Mouse (Mus musculus): ENCODE measurements around the gene Spata1. TPM values are rescaled to one million over a fixed set of nuclear protein-coding genes. Genes with fewer than 3 reads are reported as not detected.

Gene Spata1
- polyA plus RNA-seq, 1 experiment from 2014 or later: 5.7 TPM

- Histone ChIP-seq H3K9me3 (replicated peaks; ENCODE audit: control insufficient read depth, low read length) (no peaks in the 10 kb centered on the region), H3K9ac (replicated peaks; ENCODE audit: low read length) (no peak overlapping the region), H3K27ac (replicated peaks; ENCODE audit: low read depth, low read length) (no peak overlapping the region), H3K36me3 (replicated peaks; ENCODE audit: control insufficient read depth, insufficient read depth, low read depth, low read length) (no peaks in the 10 kb centered on the region; the same call in 1 of the 2 replicates), H3K27me3 (ENCODE audit: control insufficient read depth, insufficient read depth, low read length) (no peaks in the 10 kb centered on the region), H3K4me2 (ENCODE audit: low read depth, low read length) (no peak overlapping the region), H3K4me1 (ENCODE audit: control insufficient read depth, insufficient read depth, low read length) (no peaks in the 10 kb centered on the region), H3K4me3 (ENCODE audit: low read depth, low read length) (no peak overlapping the region)
- DNase-seq (ENCODE audit: low spot score) (no peak), ATAC-seq (replicated peaks; ENCODE audit: insufficient number of reproducible peaks, low FRiP score, low TSS enrichment, low read depth) (no peak)
- 97% methylated on average over 8 of the region's 8 CpGs for WGBS
These were observed 81.7 kb downstream of the Spata1 start for GRCm38 (mm10) chr3:146417873-146418272.

- no peak for ATAC-seq (replicated peaks; ENCODE audit: insufficient number of reproducible peaks, low FRiP score, low TSS enrichment, low read depth)
- DNase-seq (ENCODE audit: low spot score): no peak
- no peak overlapping the region for H3K4me3 ChIP-seq (ENCODE audit: low read depth, low read length)
- H3K9me3 ChIP-seq (replicated peaks; ENCODE audit: control insufficient read depth, low read length): no peaks in the 10 kb centered on the region
- no peak overlapping the region for H3K4me2 ChIP-seq (ENCODE audit: low read depth, low read length)
- H3K27me3 ChIP-seq (ENCODE audit: control insufficient read depth, insufficient read depth, low read length): no peaks in the 10 kb centered on the region
- H3K4me1 ChIP-seq (ENCODE audit: control insufficient read depth, insufficient read depth, low read length): no peaks in the 10 kb centered on the region
- H3K36me3 ChIP-seq (replicated peaks; ENCODE audit: control insufficient read depth, insufficient read depth, low read depth, low read length): no peaks in the 10 kb centered on the region; the same call in 1 of the 2 replicates
- H3K27ac ChIP-seq (replicated peaks; ENCODE audit: low read depth, low read length): no peak overlapping the region
- no peak overlapping the region for H3K9ac ChIP-seq (replicated peaks; ENCODE audit: low read length)
- WGBS: 92% methylated on average over 12 of the region's 12 CpGs
These were observed 85.0 kb downstream of the Spata1 start for GRCm38 (mm10) chr3:146414555-146414954.

GRCm38 (mm10) chr3:146413992-146414391 lies 85.6 kb downstream of the Spata1 start:
- no peak overlapping the region for H3K9ac ChIP-seq (replicated peaks; ENCODE audit: low read length)
- no peak overlapping the region for H3K4me3 ChIP-seq (ENCODE audit: low read depth, low read length)
- WGBS: 90% methylated on average over 4 of the region's 4 CpGs
- H3K4me1 ChIP-seq (ENCODE audit: control insufficient read depth, insufficient read depth, low read length): no peaks in the 10 kb centered on the region
- no peak overlapping the region for H3K27ac ChIP-seq (replicated peaks; ENCODE audit: low read depth, low read length)
- no peaks in the 10 kb centered on the region for H3K36me3 ChIP-seq (replicated peaks; ENCODE audit: control insufficient read depth, insufficient read depth, low read depth, low read length)
- DNase-seq (ENCODE audit: low spot score): no peak
- ATAC-seq (replicated peaks; ENCODE audit: insufficient number of reproducible peaks, low FRiP score, low TSS enrichment, low read depth): no peak
- H3K9me3 ChIP-seq (replicated peaks; ENCODE audit: control insufficient read depth, low read length): no peaks in the 10 kb centered on the region
- H3K4me2 ChIP-seq (ENCODE audit: low read depth, low read length): no peak overlapping the region
- H3K27me3 ChIP-seq (ENCODE audit: control insufficient read depth, insufficient read depth, low read length): no peaks in the 10 kb centered on the region

DNA sequence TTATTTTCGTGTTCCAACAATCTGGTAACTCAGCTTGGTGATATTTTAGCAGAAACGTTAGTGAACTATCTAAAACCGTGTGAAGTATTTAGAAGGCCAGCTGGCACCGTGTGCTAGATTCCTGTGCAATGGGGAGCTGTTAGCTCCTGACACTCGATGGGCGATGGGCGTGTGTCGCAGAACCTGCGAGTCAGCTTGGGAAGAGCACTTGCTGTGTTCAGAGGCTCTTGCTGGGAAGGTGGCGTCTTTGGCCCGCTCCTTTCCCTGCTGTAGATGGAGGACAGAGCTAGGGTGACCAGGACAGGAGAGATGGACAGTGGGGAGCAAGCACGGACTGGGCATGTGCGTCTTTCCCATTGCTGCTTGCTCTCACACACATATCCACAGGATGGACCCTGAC lies 86.5 kb downstream of the Spata1 start:
- Histone ChIP-seq H3K4me3 (ENCODE audit: low read depth, low read length) (no peak overlapping the region), H3K4me1 (ENCODE audit: control insufficient read depth, insufficient read depth, low read length) (no peaks in the 10 kb centered on the region), H3K36me3 (replicated peaks; ENCODE audit: control insufficient read depth, insufficient read depth, low read depth, low read length) (no peaks in the 10 kb centered on the region), H3K9ac (replicated peaks; ENCODE audit: low read length) (no peak overlapping the region), H3K4me2 (ENCODE audit: low read depth, low read length) (no peak overlapping the region), H3K9me3 (replicated peaks; ENCODE audit: control insufficient read depth, low read length) (no peaks in the 10 kb centered on the region), H3K27ac (replicated peaks; ENCODE audit: low read depth, low read length) (no peak overlapping the region), H3K27me3 (ENCODE audit: control insufficient read depth, insufficient read depth, low read length) (no peaks in the 10 kb centered on the region)
- WGBS: 90% methylated on average over 13 of the region's 13 CpGs
- ATAC-seq (replicated peaks; ENCODE audit: insufficient number of reproducible peaks, low FRiP score, low TSS enrichment, low read depth): no peak
- no peak for DNase-seq (ENCODE audit: low spot score)

DNA sequence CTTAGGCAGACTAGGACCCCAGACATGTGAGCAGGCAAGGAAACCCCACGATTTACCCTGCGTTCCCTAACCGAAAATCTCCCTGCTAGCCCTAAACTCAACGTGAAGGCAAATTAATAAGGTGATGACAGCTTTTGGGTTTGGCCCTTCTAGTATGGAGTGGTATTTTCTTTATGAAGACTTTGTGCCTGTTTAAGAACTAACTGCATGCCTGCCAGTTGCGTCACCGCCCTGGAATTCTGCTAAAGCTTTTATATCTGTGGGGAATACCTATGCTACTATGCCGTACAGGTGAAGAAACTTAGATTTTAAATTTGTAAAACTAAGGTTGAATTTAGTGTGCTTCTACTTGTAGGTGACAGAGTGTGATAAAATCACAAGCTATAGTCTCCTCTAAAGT lies 87.1 kb downstream of the Spata1 start:
- Histone ChIP-seq H3K4me3 (ENCODE audit: low read depth, low read length) (no peak overlapping the region), H3K27me3 (ENCODE audit: control insufficient read depth, insufficient read depth, low read length) (no peaks in the 10 kb centered on the region), H3K4me1 (ENCODE audit: control insufficient read depth, insufficient read depth, low read length) (no peaks in the 10 kb centered on the region), H3K27ac (replicated peaks; ENCODE audit: low read depth, low read length) (no peak overlapping the region), H3K4me2 (ENCODE audit: low read depth, low read length) (no peak overlapping the region), H3K9me3 (replicated peaks; ENCODE audit: control insufficient read depth, low read length) (no peaks in the 10 kb centered on the region), H3K9ac (replicated peaks; ENCODE audit: low read length) (no peak overlapping the region), H3K36me3 (replicated peaks; ENCODE audit: control insufficient read depth, insufficient read depth, low read depth, low read length) (no peaks in the 10 kb centered on the region)
- WGBS: 92% methylated on average over 7 of the region's 7 CpGs
- no peak for ATAC-seq (replicated peaks; ENCODE audit: insufficient number of reproducible peaks, low FRiP score, low TSS enrichment, low read depth)
- no peak for DNase-seq (ENCODE audit: low spot score)

- DNase-seq (ENCODE audit: low spot score): no peak
- 92% methylated on average over 2 of the region's 2 CpGs for WGBS
- Histone ChIP-seq H3K4me2 (ENCODE audit: low read depth, low read length) (no peak overlapping the region), H3K4me1 (ENCODE audit: control insufficient read depth, insufficient read depth, low read length) (no peaks in the 10 kb centered on the region), H3K27ac (replicated peaks; ENCODE audit: low read depth, low read length) (no peak overlapping the region), H3K27me3 (ENCODE audit: control insufficient read depth, insufficient read depth, low read length) (no peaks in the 10 kb centered on the region), H3K4me3 (ENCODE audit: low read depth, low read length) (no peak overlapping the region), H3K36me3 (replicated peaks; ENCODE audit: control insufficient read depth, insufficient read depth, low read depth, low read length) (no peaks in the 10 kb centered on the region), H3K9ac (replicated peaks; ENCODE audit: low read length) (no peak overlapping the region), H3K9me3 (replicated peaks; ENCODE audit: control insufficient read depth, low read length) (no peaks in the 10 kb centered on the region)
- no peak for ATAC-seq (replicated peaks; ENCODE audit: insufficient number of reproducible peaks, low FRiP score, low TSS enrichment, low read depth)
These were observed 87.5 kb downstream of the Spata1 start for GRCm38 (mm10) chr3:146412008-146412407.

- ATAC-seq (replicated peaks; ENCODE audit: insufficient number of reproducible peaks, low FRiP score, low TSS enrichment, low read depth): no peak
- Histone ChIP-seq H3K9me3 (replicated peaks; ENCODE audit: control insufficient read depth, low read length) (no peaks in the 10 kb centered on the region), H3K4me1 (ENCODE audit: control insufficient read depth, insufficient read depth, low read length) (no peaks in the 10 kb centered on the region; the same call in 1 of the 2 replicates), H3K27ac (replicated peaks; ENCODE audit: low read depth, low read length) (no peak overlapping the region), H3K9ac (replicated peaks; ENCODE audit: low read length) (no peak overlapping the region), H3K4me2 (ENCODE audit: low read depth, low read length) (no peak overlapping the region), H3K36me3 (replicated peaks; ENCODE audit: control insufficient read depth, insufficient read depth, low read depth, low read length) (no peaks in the 10 kb centered on the region), H3K4me3 (ENCODE audit: low read depth, low read length) (no peak overlapping the region), H3K27me3 (ENCODE audit: control insufficient read depth, insufficient read depth, low read length) (no peaks in the 10 kb centered on the region)
- WGBS: 81% methylated on average over 7 of the region's 7 CpGs
- DNase-seq (ENCODE audit: low spot score): no peak
These were observed 89.4 kb downstream of the Spata1 start for GRCm38 (mm10) chr3:146410114-146410513.

All from embryonic facial prominence, embryonic 11.5 days (tissue).